ENCODE assay signal across 9 mouse cellular contexts in genomic region chr19:44640021-44640420, GRCm38 (mm10).
DNase-seq lines count a peak whose midpoint lies in the region; ATAC-seq and TF ChIP-seq lines count a peak whose summit lies in the region.
"Had no signal": no experiment of that assay in that cellular context is flagged by ENCODE, and none has a peak within 500 bp of the region (broad histone marks: within the 10 kb centered on the region; RNA-seq: fewer than 3 reads in every experiment).

No protein-coding gene starts in this region.

- peaks cover 14% of the 10 kb centered on the region; the same call in 1 of the 2 replicates for H3K27me3 ChIP-seq in forebrain, embryonic 11.5 days (ENCODE audit: control insufficient read depth, insufficient read depth, low read length)
- peaks cover 95% of the 10 kb centered on the region for H3K27me3 ChIP-seq in limb, embryonic 10.5 days (ENCODE audit: low read depth, poor library complexity, severe bottlenecking)

- no peak overlapping the region for H3K4me3 ChIP-seq in layer of hippocampus, adult 2 months
- H3K4me3 ChIP-seq in forebrain, embryonic 11.5 days (ENCODE audit: low read depth, low read length), result peak overlapping the region; percentile 26
- peak overlapping the region; percentile 48 for H3K4me3 ChIP-seq in limb, embryonic 10.5 days

- peak; percentile 30 for TF ChIP-seq CTCF in layer of hippocampus, adult 2 months (conservative IDR thresholded peaks at IDR 0.05)

- no peaks in the 10 kb centered on the region for H3K9me3 ChIP-seq in forebrain, embryonic 11.5 days (ENCODE audit: control insufficient read depth, low read length)
- H3K9me3 ChIP-seq in limb, embryonic 10.5 days (replicated peaks), result no peaks in the 10 kb centered on the region

- WGBS in forebrain, embryonic 11.5 days, result under 1% methylated on average over 26 of the region's 26 CpGs
- WGBS in limb, embryonic 10.5 days, result under 1% methylated on average over 26 of the region's 26 CpGs

- no peaks in the 10 kb centered on the region for H3K36me3 ChIP-seq in forebrain, embryonic 11.5 days (ENCODE audit: control insufficient read depth, insufficient read depth, low read length)
- no peaks in the 10 kb centered on the region for H3K36me3 ChIP-seq in limb, embryonic 10.5 days

- peak overlapping the region; percentile 47; the same call in 1 of the 2 replicates for H3K9ac ChIP-seq in forebrain, embryonic 11.5 days (ENCODE audit: low read length)

- H3K4me2 ChIP-seq in forebrain, embryonic 11.5 days (ENCODE audit: low read depth, low read length, severe bottlenecking), result peak overlapping the region; percentile 55

- no peak for ATAC-seq in forebrain, embryonic 11.5 days (replicated peaks; ENCODE audit: low FRiP score)
- no peak for ATAC-seq in megakaryocyte, adult 5-6 weeks (ENCODE audit: poor library complexity, severe bottlenecking)

- H3K27ac ChIP-seq in layer of hippocampus, adult 2 months, result no peak overlapping the region
- no peak overlapping the region for H3K27ac ChIP-seq in forebrain, embryonic 11.5 days (ENCODE audit: low read depth, low read length)
- H3K27ac ChIP-seq in limb, embryonic 10.5 days, result peak overlapping the region; percentile 69

- no peaks in the 10 kb centered on the region; the same call in 1 of the 2 replicates for H3K4me1 ChIP-seq in forebrain, embryonic 11.5 days (replicated peaks; ENCODE audit: control insufficient read depth, insufficient read depth, low read length)
- peaks cover 33% of the 10 kb centered on the region for H3K4me1 ChIP-seq in limb, embryonic 10.5 days

- intact Hi-C loops in left cerebral cortex, postnatal 25 days (cut with DNase I), result no loop called here

- DNase-seq in layer of hippocampus, adult 2 months (ENCODE audit: low spot score in 2 of 2), result no peak
- no peak for DNase-seq in layer of hippocampus, adult 9-10 months (ENCODE audit: low spot score)
- no peak for DNase-seq in forebrain, embryonic 11.5 days (ENCODE audit: low spot score)
- DNase-seq in limb, embryonic 10.5 days (ENCODE audit: low spot score), result peak; percentile 41
- DNase-seq in retina, embryonic 14.5 days (ENCODE audit: low spot score), result peak; percentile 26
- DNase-seq in left cerebral cortex, postnatal 25 days (ENCODE audit: low spot score in 2 of 2), result no peak
- DNase-seq in left cerebral cortex, adult 8-10 months (ENCODE audit: low spot score in 2 of 2), result no peak
- DNase-seq: cerebellum, adult 2 months had no signal

Comparison
In these comparisons a context has a peak if more than half of its experiments do, and no peak if none do; other contexts are left out.
1. DNase-seq: peak in limb, embryonic 10.5 days (single experiment) and retina, embryonic 14.5 days (single experiment); none in layer of hippocampus, adult 2 months (0 of 2), layer of hippocampus, adult 9-10 months (single experiment), forebrain, embryonic 11.5 days (single experiment), left cerebral cortex, postnatal 25 days (0 of 2) and left cerebral cortex, adult 8-10 months (0 of 2).